Mouse (Mus musculus): ENCODE data around the gene Stim2. TPM values are rescaled to one million over a fixed set of nuclear protein-coding genes. Genes with fewer than 3 reads are reported as not detected.

Gene Stim2
- total and polyA plus RNA-seq, 2 experiments: 12.2 to 13.2 TPM

DNA sequence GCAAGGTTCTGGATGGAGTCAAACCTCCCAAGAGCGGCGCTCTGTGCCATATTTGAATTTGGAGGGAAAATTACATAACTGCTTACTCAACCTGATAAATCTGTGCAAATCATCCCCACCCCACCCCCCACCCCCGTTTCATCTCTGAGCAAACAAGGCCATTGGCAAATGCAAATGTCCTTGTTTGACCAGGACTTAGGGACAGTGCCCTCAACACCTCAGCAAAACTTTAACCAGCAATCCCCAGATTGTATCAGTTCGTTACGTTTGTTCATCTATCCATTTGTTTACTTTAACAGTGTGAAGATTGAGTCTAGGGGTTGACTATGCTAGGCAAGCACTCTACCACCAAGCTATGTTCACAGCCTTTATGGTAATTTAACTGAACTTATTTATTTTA is 32.6 kb upstream of the Stim2 start:
- H3K4me1 ChIP-seq (ENCODE audit: control insufficient read depth, insufficient read depth, low read length): peaks cover 29% of the 10 kb centered on the region
- H3K79me2 ChIP-seq (ENCODE audit: control insufficient read depth, insufficient read depth, low read length): no peaks in the 10 kb centered on the region
- DNase-seq (ENCODE audit: extremely low read depth, low read depth, low spot score): peak; percentile 94
- no peak overlapping the region for H3K9ac ChIP-seq (ENCODE audit: low read depth, low read length)
- no peaks in the 10 kb centered on the region for H3K27me3 ChIP-seq (ENCODE audit: control insufficient read depth, insufficient read depth, low read length)
- WGBS: 29% methylated on average over 5 of the region's 5 CpGs
- H3K4me3 ChIP-seq (ENCODE audit: insufficient read depth, low read depth, low read length): no peak overlapping the region
- TF ChIP-seq POLR2A (IDR thresholded peaks at IDR 0.05; ENCODE audit: extremely low read depth, insufficient read depth, low read length) (no peak), CTCF (IDR thresholded peaks at IDR 0.05; ENCODE audit: low read depth, low read length) (no peak)
- no peaks in the 10 kb centered on the region for H3K36me3 ChIP-seq (ENCODE audit: control insufficient read depth, insufficient read depth, low read length)
- H3K27ac ChIP-seq (replicated peaks; ENCODE audit: insufficient read depth, low read depth, low read length): peak overlapping the region; percentile 73

DNA sequence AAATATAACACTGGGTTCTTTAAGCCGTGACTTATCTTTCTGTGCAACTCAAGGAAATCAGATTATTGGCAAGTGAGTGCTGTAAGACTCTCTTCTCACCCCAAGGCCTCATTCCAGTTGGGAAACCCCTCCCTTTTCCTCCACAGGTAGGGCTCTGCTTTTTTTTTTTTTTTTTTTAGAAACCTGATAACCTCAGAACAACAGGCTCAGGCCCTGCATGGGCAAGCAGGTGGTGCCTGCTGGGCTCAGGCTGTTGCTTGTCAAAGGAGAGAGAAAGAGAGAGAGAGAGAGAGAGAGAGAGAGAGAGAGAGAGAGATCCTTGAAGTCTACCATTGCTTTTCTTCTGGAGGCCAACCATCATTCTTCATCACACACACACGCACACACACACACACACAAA is 30.7 kb upstream of the Stim2 start:
- Histone ChIP-seq H3K79me2 (ENCODE audit: control insufficient read depth, insufficient read depth, low read length) (no peaks in the 10 kb centered on the region), H3K4me1 (ENCODE audit: control insufficient read depth, insufficient read depth, low read length) (peaks cover 21% of the 10 kb centered on the region), H3K27ac (replicated peaks; ENCODE audit: insufficient read depth, low read depth, low read length) (no peak overlapping the region), H3K36me3 (ENCODE audit: control insufficient read depth, insufficient read depth, low read length) (no peaks in the 10 kb centered on the region), H3K27me3 (ENCODE audit: control insufficient read depth, insufficient read depth, low read length) (no peaks in the 10 kb centered on the region), H3K9ac (ENCODE audit: low read depth, low read length) (no peak overlapping the region), H3K4me3 (ENCODE audit: insufficient read depth, low read depth, low read length) (no peak overlapping the region)
- no peak for DNase-seq (ENCODE audit: extremely low read depth, low read depth, low spot score)
- TF ChIP-seq POLR2A (IDR thresholded peaks at IDR 0.05; ENCODE audit: extremely low read depth, insufficient read depth, low read length): no peak
- 88% methylated on average over 2 of the region's 2 CpGs for WGBS

DNA sequence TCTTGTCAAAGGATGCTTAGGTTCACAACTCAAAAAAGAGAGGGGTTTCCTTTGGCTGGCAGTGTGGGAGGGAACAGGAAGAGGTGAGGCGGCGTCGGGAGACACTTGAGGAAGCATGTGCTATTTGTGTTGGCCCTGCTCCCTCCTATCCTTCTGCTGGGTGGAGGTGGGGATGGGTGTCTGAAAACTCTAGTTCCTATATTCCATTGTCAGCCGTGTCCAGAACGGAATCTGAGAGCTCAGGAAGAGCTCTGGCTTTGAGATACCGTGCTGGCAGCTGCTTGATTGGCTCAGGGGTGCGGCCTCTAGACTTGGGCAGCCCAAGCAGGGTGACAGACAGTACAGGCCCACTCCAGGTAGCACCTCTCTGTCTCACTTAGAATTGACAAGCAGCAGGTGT is 28.1 kb upstream of the Stim2 start:
- DNase-seq (ENCODE audit: extremely low read depth, low read depth, low spot score): peak; percentile 10
- Histone ChIP-seq H3K27ac (replicated peaks; ENCODE audit: insufficient read depth, low read depth, low read length) (0 out of 2 replicates have a peak overlapping the region, but pooled peaks have one; percentile 12), H3K36me3 (ENCODE audit: control insufficient read depth, insufficient read depth, low read length) (no peaks in the 10 kb centered on the region), H3K79me2 (ENCODE audit: control insufficient read depth, insufficient read depth, low read length) (no peaks in the 10 kb centered on the region), H3K9ac (ENCODE audit: low read depth, low read length) (no peak overlapping the region), H3K4me1 (ENCODE audit: control insufficient read depth, insufficient read depth, low read length) (peaks cover 13% of the 10 kb centered on the region), H3K27me3 (ENCODE audit: control insufficient read depth, insufficient read depth, low read length) (no peaks in the 10 kb centered on the region), H3K4me3 (ENCODE audit: insufficient read depth, low read depth, low read length) (no peak overlapping the region)
- 70% methylated on average over 7 of the region's 7 CpGs for WGBS
- no peak for TF ChIP-seq POLR2A (IDR thresholded peaks at IDR 0.05; ENCODE audit: extremely low read depth, insufficient read depth, low read length)
- TF ChIP-seq CTCF (IDR thresholded peaks at IDR 0.05; ENCODE audit: low read depth, low read length): no peak

DNA sequence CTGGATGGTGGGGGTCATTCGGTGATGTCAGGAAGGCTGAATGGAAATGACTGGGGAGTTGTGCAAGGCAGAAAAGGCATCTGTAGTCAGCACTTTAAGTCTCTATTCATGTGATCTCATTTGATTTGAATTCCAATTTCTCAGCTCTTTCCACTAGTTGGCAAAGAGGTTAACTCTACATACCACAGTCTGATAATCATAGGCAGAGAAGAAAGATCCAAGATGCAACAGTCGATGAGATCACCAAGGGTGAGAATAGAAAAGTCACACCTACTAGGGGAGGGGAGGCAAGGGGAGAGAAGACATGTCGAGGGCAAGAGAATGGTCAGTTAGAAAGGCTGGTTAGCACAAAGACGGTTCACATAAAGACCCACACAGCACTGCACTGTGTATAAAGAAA is 27.1 kb upstream of the Stim2 start:
- Histone ChIP-seq H3K27me3 (ENCODE audit: control insufficient read depth, insufficient read depth, low read length) (no peaks in the 10 kb centered on the region), H3K79me2 (ENCODE audit: control insufficient read depth, insufficient read depth, low read length) (no peaks in the 10 kb centered on the region), H3K9ac (ENCODE audit: low read depth, low read length) (no peak overlapping the region), H3K4me1 (ENCODE audit: control insufficient read depth, insufficient read depth, low read length) (peaks cover 6% of the 10 kb centered on the region), H3K4me3 (ENCODE audit: insufficient read depth, low read depth, low read length) (no peak overlapping the region), H3K27ac (replicated peaks; ENCODE audit: insufficient read depth, low read depth, low read length) (no peak overlapping the region), H3K36me3 (ENCODE audit: control insufficient read depth, insufficient read depth, low read length) (no peaks in the 10 kb centered on the region)
- no peak for DNase-seq (ENCODE audit: extremely low read depth, low read depth, low spot score)
- TF ChIP-seq POLR2A (IDR thresholded peaks at IDR 0.05; ENCODE audit: extremely low read depth, insufficient read depth, low read length) (no peak), CTCF (IDR thresholded peaks at IDR 0.05; ENCODE audit: low read depth, low read length) (no peak)
- 87% methylated on average over 4 of the region's 4 CpGs for WGBS

DNA sequence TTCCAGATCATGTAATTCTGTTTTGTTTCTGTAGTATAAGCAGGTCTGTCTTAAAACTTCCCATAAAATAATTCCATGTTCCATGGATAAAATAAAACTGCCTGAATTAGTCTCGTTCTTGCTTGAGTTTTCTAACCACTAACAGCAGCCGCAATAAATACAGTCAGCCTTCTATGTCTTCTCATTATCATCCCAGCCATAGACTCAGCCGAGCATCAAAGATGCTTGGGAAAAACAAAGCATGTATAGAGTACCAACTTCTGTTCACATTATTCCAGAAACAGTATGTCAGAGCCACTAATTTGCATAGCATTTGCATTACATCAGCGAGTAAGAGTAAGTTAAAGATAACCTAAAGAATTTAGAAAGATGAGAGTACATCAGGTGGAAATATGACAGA is 25.4 kb upstream of the Stim2 start:
- H3K9ac ChIP-seq (ENCODE audit: low read depth, low read length): no peak overlapping the region
- H3K27ac ChIP-seq (replicated peaks; ENCODE audit: insufficient read depth, low read depth, low read length): no peak overlapping the region
- H3K4me1 ChIP-seq (ENCODE audit: control insufficient read depth, insufficient read depth, low read length): no peaks in the 10 kb centered on the region
- no peaks in the 10 kb centered on the region for H3K36me3 ChIP-seq (ENCODE audit: control insufficient read depth, insufficient read depth, low read length)
- no peak overlapping the region for H3K4me3 ChIP-seq (ENCODE audit: insufficient read depth, low read depth, low read length)
- DNase-seq (ENCODE audit: extremely low read depth, low read depth, low spot score): no peak
- WGBS: 97% methylated on average over 4 of the region's 4 CpGs
- TF ChIP-seq CTCF (IDR thresholded peaks at IDR 0.05; ENCODE audit: low read depth, low read length) (no peak), POLR2A (IDR thresholded peaks at IDR 0.05; ENCODE audit: extremely low read depth, insufficient read depth, low read length) (no peak)
- no peaks in the 10 kb centered on the region for H3K27me3 ChIP-seq (ENCODE audit: control insufficient read depth, insufficient read depth, low read length)
- no peaks in the 10 kb centered on the region for H3K79me2 ChIP-seq (ENCODE audit: control insufficient read depth, insufficient read depth, low read length)

DNA sequence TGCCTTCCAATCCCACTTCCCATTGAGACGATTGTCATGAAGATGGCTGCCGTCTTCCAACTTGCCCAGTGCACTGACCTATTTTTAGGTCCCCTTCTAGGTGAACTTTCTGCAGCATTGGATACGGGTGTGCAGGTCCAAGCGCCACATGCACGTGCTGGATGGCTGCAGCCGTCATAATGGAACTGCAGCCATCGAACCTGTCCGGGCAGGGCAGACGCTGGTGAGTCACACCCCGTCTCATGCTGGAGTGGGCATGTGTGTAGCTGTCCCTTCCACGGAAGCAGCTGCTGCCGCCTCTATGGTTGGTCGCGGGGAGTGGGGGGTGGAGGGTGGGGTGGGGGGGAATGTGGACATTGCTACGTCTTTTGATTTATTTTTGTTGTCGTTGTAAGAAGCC is 21.8 kb upstream of the Stim2 start:
- H3K27me3 ChIP-seq (ENCODE audit: control insufficient read depth, insufficient read depth, low read length): no peaks in the 10 kb centered on the region
- no peak for TF ChIP-seq CTCF (IDR thresholded peaks at IDR 0.05; ENCODE audit: low read depth, low read length)
- TF ChIP-seq POLR2A (IDR thresholded peaks at IDR 0.05; ENCODE audit: extremely low read depth, insufficient read depth, low read length): no peak
- DNase-seq (ENCODE audit: extremely low read depth, low read depth, low spot score): no peak
- H3K4me1 ChIP-seq (ENCODE audit: control insufficient read depth, insufficient read depth, low read length): no peaks in the 10 kb centered on the region
- no peak overlapping the region for H3K9ac ChIP-seq (ENCODE audit: low read depth, low read length)
- H3K4me3 ChIP-seq (ENCODE audit: insufficient read depth, low read depth, low read length): no peak overlapping the region
- 94% methylated on average over 16 of the region's 16 CpGs for WGBS
- H3K36me3 ChIP-seq (ENCODE audit: control insufficient read depth, insufficient read depth, low read length): no peaks in the 10 kb centered on the region
- H3K27ac ChIP-seq (replicated peaks; ENCODE audit: insufficient read depth, low read depth, low read length): no peak overlapping the region
- H3K79me2 ChIP-seq (ENCODE audit: control insufficient read depth, insufficient read depth, low read length): no peaks in the 10 kb centered on the region

All from liver, adult 2 months (tissue).